Mouse (Mus musculus) CD8-positive naive resting alpha-beta T cell, adult 2 months (primary cell): ENCODE measurements around the gene Atp6v0d1.
"Not testable (repeated sequence)": the region's sequence is repeated elsewhere in the genome, so short reads cannot be mapped to it uniquely, and the experiment has no call there.

Experiments
- DNase-seq, 2 experiments: peaks; one replicate each; pipeline ENCODE4 v3.0.0; 2022; ENCODE audit warnings: low read depth in 2 of 2, low spot score in 2 of 2

The Atp6v0d1 gene

DNA sequence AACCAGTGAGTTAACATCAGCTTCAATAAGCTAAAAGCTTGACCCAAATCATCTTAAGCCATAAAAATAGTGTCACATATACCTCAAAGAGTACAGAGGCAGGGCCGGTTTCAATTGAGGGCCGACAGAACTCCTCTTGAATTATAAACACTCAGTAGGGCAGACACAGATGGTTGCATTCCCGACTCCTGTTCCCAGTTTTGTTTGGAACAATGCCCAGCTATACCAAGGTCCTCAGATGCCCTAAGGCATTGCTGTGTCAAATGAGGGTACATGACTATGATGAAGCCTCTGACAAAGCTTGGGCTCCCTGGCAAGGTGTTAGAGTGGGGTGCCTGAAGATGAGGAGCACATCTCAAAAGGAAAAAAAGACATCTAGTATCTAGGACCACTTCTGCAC lies 9.7 kb upstream of the Atp6v0d1 start:
- no peak for DNase-seq

DNA sequence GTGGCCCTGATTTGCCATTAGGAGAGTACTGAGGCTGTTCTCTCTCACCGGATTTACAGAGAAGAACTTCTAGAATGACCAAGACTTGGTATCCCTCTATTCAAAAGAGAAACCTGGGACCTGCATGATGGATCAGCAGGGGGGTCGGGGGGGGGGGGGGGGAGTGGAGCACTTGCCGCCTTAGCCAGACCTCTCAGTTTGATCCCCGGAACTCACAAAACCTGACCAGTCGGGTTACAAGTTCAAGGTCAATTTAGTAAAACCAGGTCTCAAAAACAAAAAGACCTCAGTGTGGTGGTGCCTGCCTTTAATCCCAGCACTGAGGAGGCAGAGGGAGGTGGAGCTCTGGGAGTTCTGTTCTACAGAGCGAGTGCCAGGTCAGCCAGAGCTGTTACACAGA lies 8.9 kb upstream of the Atp6v0d1 start:
- DNase-seq, result no peak

DNA sequence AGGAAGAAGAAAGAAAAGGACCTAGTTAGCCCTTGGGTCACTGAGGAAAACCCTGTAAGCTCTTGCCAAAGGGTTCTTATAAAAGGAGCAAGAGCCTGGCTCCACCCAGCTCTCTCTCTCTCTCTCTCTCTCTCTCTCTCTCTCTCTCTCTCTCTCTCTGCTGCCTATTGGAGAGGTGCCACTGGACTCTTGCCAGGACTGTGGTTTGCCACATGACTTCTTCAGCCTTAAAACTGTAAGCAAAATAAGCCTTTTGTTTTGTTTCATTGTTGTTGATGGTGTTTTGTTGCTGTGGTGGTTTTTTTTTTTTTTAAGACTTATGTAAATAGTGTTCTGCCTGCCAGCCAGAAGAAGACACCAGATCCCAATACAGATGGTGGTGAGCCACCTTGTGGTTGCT lies 7.6 kb upstream of the Atp6v0d1 start:
- DNase-seq, result no peak

DNA sequence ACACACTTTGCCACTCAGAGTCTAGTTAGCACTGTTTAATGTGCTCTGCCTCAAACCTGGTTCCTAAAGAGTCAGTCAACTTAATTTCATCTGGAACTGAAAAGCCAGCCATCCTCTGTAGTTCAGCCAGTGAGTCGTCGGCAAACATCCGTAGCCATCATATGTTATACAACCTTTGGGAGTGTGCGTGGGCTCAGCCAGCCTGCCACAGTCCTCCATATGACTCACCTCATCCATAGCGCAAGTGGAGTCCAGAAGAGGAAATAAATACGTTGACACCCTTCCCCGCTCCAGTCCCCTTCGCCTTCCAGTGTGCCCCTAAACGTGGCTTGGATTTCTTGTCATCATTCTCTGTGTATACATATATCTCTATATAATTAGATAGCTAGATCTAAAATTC lies 6.0 kb upstream of the Atp6v0d1 start:
- no peak for DNase-seq

DNA sequence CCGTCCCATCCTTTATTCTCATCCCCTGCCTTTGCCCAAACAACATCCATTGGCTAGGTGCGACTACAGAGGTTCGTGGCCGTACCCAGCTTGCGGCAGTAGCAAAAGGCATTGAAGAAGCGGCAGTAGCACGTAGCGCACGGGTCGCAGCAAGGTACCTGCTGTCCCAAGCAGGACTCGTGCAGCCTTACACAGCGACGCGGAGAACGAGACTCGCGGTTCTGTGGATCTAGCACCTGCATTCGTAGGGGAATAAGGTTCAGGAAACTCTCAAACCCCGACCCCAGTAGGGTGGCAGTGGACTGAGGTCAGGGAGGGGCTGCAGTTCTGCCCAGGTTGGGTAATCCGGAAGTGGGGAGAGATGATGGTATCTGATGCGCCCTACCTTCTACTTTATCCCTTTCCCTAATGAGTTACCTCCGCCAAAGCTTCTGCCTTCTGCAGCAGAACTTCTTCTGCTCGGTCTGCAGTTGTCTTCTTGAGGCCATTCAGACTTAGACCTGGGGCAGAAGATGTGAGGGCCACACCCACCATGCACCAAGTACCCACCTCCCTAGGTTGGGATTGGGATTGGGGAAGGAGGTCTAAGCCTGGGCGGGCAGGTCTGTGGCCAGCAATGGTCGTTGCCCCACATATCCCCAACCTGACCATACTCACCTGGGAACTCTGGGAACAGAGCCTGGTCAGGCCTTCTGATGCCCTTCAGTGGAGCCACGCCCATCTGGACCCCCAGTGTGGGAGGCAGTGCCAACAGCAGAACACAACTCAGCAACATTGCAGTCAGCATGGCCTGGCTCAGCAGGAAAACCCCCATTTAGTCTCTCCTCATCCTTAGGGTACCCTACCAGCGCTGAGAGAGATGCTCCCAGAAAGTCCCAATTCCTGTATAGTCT lies 1.1 kb upstream of the Atp6v0d1 start:
- peak in 1 of 2 experiments; percentile 38 for DNase-seq

DNA sequence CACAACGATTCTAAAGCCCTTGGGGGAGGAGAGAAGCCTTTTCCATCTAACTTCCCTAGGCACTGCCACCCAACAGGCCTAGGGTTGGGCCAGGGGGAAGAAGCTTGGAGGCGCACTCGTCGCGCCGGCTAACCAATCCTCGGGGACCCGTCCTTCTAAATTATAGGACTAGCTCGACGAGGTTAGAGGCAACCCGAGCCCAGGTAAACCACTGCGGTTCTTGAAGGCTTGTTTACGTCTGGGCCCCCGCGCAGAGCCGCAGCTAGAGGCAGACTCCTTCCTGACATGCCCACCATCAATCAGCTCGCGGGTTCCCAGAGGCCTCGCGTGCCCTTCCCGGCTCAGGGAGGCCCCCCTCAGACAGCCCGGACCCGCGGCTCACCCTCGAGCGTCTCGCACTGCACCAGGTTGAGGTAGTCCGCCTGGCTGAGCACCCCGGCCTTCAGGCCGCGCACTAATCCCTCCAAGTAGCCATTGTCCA lies 406 bp downstream of the Atp6v0d1 start:
- peak; percentile 64 to 66 for DNase-seq

DNA sequence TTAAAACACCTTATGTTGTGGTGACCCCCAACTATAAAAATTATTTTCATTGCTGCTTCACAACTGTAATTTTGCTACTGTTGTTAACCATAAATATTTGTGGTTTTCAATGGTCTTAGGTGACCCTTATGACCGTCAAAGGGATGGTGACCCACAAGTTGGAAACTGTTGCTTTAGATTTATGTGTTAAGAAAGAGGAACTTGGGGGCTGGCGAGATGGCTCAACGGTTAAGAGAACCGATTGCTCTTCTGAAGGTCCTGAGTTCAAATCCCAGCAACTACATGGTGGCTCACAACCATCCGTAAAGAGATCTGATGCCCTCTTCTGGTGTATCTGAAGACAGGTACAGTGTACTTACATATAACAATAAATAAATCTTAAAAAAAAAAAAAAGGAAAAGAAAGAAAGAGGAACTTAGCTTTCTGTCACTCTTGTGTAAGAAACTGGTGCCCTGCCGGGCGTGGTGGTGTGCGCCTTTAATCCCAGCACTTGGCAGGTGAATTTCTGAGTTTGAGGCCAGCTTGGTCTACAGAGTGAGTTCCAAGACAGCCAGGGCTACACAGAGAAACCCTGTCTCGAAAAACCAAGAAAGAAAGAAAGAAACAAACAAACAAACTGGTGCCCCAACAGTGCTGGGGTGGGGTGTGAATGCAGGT lies 1.1 kb downstream of the Atp6v0d1 start:
- DNase-seq, result not testable (repeated sequence)

DNA sequence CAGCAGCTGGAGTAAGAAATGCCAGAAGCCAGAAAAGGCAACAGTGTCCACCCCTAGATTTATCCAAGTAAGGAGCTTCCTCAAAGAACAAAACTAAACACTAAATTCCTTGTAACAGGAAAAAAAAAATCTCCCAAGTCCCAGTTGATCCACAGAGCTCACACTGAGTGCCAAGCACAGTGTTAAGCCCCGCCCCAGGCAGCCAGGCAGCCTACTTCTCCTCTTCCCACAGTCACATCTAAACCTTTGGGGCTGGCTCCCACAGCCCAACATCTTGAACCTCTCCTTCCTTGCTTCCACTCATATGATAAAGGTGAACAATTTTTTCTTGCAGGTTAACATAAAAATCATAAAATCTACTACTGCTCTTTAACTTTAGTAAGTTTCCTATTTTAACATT lies 2.0 kb downstream of the Atp6v0d1 start:
- no peak for DNase-seq

DNA sequence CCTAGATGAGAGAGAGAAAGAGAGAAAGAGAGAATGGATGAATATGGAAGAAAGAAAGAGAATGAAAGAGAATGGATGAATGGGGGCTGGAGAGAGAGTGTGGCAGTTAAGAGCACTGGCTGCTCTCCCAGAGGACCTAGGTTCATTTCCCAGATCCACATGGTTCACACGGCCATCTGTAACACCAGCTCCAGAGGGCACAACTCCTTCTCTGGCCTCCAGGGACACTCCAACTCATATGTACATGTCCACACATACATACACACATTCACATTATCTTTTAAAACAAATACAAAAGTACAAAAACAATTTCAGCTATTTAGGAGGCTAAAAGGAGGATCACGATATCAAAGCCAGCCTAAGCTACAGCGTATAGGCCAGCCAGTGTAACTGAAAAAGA lies 3.0 kb downstream of the Atp6v0d1 start:
- no peak for DNase-seq

DNA sequence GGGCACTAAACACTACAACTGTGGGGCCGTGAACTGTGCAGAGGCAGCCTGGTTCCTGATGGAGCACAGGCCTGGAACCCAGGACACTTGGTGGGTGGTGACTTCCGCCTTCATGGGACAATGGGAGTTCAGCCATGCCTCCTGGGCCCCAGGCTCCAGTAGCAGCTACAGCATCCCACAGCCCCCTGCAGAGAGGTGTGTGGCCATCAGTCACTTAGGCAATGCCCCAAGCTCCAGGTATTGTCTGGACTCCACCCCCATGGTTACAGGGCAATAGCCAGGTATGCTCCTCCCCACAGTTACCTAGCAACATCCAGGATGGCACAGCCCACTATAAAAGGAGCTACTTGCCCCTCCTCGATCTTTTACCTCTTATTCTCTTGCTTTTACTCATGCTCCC lies 10.6 kb downstream of the Atp6v0d1 start:
- no peak for DNase-seq

DNA sequence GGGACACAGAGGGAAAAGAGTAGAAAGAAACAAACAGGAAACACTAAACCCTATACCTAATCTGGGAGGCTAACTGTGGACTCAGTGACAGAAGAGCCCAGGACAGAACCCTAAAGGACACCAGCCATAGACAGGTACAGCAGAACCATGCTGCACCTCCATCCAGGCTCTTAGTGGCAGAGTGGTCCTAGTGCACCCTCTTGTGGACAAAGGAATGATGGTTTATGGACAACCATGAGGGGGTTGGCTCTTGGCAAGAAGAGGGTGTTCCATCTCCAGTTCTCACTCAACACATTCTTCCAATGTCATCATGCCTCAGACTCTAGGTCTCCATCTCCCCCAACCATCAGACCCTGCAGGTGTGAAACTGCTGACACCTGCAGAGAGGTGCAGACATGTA lies 11.8 kb downstream of the Atp6v0d1 start:
- DNase-seq, result peak; percentile 19 to 55

DNA sequence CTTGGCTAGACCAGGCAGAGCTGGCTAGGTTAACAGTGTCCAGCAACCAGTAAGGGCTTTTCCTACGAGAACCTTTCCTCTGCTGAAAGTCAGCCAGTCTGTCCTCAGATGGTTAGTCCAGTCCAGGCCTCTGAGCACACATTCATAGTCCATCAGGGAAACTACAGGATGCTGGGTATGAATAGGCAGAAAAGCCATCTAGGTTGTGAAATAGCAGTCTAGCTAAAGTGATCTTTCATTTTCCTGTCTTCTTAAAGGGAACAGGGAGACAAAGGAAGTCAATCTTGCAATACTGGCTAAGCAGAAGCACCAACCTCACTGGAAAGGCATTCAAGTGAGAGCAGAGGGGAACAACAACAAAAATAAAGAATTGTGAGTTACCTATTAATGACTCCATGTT lies 13.0 kb downstream of the Atp6v0d1 start:
- DNase-seq, result no peak

DNA sequence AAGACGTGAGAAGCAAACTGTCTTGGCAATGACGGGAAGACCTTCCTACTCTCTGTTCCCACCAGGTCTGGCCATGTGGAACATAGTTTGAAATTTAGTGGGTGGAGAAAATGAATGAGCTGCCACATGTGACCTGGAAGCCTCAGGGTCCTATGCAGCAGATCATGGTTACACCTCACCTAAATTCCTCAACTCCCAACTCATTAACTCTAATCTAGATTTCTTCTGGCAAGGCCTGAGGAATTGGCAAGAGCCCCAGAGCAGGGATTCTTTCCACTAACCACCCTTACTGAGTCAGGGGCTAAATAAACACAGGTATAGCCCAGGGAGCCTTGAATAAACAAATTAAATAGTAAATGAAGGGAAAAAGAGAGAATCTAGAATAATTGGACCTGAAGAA lies 13.8 kb downstream of the Atp6v0d1 start:
- no peak for DNase-seq

DNA sequence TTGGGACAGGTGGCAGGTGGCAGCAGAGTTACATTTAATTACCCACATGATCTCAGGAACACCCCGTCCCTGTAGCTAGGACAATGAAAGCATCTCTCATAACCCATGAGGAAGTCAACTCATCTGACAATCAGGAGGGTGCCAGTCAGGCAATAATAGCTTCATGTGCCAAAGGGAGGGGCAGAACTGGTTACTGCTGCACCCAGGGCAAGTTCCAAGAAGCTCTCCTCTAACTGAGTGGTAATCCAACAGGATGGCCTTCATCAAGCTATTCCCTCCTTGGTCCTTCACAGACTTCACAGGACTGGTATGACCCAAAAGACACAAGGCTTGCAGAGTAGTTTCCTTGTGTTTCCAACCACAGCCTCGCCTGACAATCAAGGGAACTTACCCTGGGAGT lies 15.8 kb downstream of the Atp6v0d1 start:
- no peak for DNase-seq

DNA sequence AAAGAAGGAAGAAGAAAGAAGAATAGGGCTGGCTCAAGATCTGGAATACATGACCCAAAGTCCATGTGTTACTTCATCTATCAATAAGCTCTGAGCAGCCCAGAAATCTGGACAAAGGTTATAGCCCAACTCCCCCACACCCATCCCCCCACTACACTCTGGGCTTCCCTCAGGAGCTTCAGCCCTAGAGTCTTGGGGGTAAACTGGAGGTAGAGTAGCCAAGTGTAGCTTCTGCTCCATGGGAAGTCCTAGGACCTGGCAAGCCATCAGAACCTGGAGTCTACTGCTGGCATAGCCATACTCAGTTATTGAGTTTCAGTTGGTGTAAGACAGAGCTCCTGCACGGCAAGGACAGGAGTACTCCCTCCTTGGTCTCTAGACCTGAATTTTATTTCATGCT lies 16.3 kb downstream of the Atp6v0d1 start:
- DNase-seq, result no peak

DNA sequence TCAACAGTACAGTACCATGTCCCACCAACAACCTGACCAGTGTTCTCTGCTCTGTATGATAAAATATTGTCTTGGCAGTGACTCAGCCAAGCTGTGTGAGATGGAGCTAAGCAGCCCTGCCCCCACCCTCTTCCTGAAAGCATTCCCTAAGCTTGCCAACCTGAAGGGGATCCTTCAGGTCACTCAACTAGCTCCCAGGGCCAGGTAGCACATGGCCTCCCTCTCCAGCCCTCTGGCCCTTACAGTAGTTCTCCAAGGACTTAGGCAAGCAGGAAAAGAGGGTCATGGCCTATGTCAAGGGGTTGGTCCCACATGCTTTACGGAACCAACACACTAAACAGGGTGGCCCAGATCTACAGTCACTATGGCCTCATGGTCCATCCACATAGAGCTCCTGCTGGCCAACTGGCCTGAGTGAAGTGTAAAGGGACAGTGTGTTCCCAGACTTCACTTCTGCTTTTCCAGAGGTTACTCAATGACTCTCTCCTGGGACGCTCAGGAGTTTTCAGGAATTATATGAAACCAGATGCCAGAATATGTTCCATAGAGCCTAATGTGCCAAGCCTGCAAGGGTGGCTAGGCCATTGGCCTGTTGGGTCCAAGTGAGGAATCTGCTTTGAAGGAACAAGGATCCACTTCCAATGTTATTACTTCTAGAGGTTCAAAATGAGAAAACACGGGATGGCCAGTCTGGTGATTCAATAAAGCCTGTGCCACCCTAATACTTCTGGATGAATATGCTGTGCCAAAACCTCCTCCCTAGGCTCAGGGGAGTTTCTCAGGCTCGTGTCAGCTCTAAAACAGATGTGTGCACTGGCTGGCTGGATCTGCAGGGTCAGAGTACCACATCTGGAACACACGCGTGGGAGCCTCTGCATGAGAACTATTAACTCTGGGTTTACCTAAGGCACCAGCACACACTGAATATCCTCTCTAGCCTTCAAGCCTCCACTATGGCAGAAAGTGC lies 19.2 kb downstream of the Atp6v0d1 start:
- DNase-seq, result no peak

DNA sequence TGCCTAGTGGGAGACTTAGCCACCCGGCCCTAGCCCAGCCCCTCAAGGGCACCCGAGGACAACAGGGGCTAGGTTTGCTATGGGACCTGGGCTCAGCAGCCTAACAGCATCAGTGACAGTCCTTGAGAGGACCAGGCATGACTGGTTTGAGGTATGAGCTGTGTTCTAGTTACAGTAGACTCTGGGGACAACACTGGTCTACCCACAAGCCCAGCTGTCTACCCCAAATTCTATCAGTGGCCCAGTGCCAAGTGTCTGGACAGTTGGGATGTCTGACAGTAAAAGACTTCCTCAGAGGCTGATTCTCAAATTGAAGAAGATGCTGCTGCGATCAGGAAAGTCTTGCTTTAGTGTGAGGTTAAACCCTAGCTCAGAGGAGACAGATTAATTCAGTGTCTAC lies 20.6 kb downstream of the Atp6v0d1 start:
- no peak for DNase-seq

DNA sequence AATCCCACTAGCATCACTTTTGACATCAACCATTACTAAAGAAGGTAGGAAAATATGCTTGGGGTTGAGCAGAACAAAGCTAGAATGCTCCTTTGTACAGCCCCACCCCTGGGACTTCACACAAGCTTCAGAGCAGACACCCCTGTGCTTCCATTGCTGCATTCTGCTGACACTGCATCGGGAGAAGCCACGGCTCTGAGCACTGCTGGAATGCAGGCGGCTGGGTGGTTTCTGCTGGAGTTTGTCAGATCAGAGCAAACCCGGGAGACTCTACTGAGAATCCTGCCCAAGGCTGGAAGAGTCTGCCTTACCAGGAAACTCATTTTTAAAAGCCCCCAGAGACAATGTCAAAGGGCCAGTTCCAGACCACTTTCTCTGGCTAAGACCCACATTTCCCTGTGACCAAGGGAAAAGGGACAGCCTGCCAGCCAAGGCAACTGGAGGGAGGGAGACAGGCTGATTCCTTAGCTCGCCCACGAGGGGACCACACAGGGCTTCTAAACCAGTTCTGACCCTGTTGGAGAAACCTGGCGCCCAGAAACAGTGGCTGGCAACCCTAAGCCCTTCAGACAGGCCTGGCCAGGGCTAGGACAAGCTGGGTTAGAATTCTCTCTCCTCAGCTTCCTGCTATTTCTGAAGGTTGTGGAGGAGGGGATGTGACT lies 21.2 kb downstream of the Atp6v0d1 start:
- DNase-seq, result no peak

DNA sequence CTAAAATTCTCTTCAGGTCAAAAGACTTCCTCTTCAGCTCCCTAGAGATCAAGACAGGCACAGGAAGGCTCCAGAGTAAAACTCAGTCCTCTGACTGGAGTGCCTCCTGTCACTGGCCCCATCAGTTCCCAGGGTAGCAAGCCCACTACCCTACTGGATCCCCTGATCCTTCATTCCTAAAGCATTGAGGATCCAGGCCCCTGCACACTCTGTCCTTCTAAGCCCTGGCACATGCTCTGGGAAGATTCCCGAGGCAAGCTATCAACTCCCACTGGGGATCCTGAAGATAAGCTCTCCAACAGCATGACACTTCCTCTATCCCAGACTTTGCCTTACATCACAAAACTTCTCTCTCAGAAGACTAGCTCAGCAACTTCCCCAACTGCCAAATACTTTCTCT lies 22.1 kb downstream of the Atp6v0d1 start:
- no peak for DNase-seq

DNA sequence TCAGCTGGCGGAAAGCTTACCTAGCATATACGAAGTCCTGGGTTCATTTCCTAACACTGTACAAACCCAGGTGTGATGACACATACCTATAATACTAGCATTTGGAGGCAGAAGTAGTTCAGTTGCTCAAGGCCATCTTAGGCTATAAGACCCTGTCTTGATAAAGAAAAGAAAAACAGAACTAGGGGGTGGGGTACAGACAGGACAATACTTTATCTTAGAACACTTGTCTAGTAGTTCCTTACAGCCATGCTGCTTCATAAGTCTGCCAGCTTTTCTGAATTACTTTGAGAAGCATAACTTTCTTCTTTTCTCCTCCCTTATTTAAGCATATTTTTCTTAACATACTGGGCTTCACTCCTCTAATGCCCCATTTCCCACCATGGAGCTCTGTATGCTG lies 23.0 kb downstream of the Atp6v0d1 start:
- no peak for DNase-seq
